Mouse (Mus musculus): ENCODE measurements around the gene Lurap1l. TPM values are rescaled to one million over a fixed set of nuclear protein-coding genes. Genes with fewer than 3 reads are reported as not detected.

Gene Lurap1l
- total and polyA plus RNA-seq, 2 experiments from 2014 or later, result 9.1 to 13.5 TPM

DNA sequence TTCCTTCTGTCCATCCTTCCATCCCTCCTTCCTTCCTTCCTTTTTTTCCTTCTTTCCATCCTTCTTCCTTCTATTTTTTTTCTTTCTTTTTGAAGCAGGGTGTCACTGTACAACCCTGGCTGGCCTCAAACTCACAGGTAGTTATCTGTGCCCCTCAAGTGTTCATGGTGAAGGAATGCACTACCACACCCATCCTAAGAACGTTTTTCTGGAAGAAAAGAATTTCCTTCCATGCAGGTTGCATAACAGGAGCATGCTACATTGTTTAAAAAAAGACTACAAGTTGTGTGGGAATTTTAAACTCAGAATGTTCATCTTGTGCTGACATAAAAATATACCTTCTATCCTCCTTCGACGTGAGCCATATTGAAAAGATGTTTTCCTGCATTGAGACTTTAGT is 7.4 kb downstream of the Lurap1l start:
- 83% methylated on average over 3 of the region's 3 CpGs for WGBS
- TF ChIP-seq CTCF (IDR thresholded peaks at IDR 0.05; ENCODE audit: low read depth), result no peak
- ATAC-seq (no peak), DNase-seq (ENCODE audit: low spot score) (no peak)
- Histone ChIP-seq H3K27ac (no peak overlapping the region), H3K4me2 (ENCODE audit: low read depth, low read length) (no peak overlapping the region), H3K36me3 (ENCODE audit: insufficient read depth, low read length) (no peaks in the 10 kb centered on the region), H3K4me3 (ENCODE audit: low read length) (no peak overlapping the region), H3K9ac (replicated peaks; ENCODE audit: low read length) (no peak overlapping the region), H3K4me1 (ENCODE audit: insufficient read depth, low read length) (peaks cover 6% of the 10 kb centered on the region; the same call in 1 of the 2 replicates), H3K9me3 (ENCODE audit: low read length) (no peaks in the 10 kb centered on the region), H3K27me3 (ENCODE audit: insufficient read depth, low read length) (no peaks in the 10 kb centered on the region)

DNA sequence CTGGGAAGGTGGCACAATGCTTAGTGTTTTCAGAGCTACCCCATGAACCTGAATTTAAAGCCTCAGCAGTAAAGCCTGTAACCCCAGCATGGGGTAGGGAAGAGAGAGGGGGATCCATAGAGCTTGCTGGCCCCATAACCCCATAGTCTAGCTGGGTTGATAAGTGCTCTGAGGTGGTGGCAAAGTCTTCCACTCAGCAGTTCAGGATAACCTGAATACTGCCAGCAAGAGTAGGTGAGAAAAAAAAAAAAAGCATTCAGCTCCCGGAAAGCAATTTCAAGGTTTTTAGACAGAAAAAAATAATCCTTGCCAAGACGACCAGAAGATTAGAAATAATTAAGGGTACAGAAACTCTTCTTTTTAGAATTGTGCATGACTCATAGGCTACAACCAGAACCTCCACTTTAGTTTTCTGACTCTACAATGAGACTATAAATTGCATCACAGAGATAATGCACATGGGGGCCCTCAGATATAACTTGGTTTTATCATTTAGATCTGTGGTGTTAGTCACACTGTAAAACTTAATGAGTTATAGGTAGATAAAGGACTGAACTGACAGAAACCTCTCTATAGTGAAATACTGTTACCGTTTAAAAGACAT is 8.2 kb downstream of the Lurap1l start:
- H3K36me3 ChIP-seq (ENCODE audit: insufficient read depth, low read length), result no peaks in the 10 kb centered on the region
- peaks cover 5% of the 10 kb centered on the region; the same call in 1 of the 2 replicates for H3K4me1 ChIP-seq (ENCODE audit: insufficient read depth, low read length)
- no peak overlapping the region for H3K4me3 ChIP-seq (ENCODE audit: low read length)
- no peak for TF ChIP-seq CTCF (IDR thresholded peaks at IDR 0.05; ENCODE audit: low read depth)
- no peak overlapping the region for H3K4me2 ChIP-seq (ENCODE audit: low read depth, low read length)
- no peaks in the 10 kb centered on the region for H3K27me3 ChIP-seq (ENCODE audit: insufficient read depth, low read length)
- no peak overlapping the region for H3K27ac ChIP-seq
- no peak overlapping the region for H3K9ac ChIP-seq (replicated peaks; ENCODE audit: low read length)
- 54% methylated on average over 3 of the region's 3 CpGs for WGBS
- no peak for ATAC-seq
- DNase-seq (ENCODE audit: low spot score), result no peak
- H3K9me3 ChIP-seq (ENCODE audit: low read length), result no peaks in the 10 kb centered on the region

DNA sequence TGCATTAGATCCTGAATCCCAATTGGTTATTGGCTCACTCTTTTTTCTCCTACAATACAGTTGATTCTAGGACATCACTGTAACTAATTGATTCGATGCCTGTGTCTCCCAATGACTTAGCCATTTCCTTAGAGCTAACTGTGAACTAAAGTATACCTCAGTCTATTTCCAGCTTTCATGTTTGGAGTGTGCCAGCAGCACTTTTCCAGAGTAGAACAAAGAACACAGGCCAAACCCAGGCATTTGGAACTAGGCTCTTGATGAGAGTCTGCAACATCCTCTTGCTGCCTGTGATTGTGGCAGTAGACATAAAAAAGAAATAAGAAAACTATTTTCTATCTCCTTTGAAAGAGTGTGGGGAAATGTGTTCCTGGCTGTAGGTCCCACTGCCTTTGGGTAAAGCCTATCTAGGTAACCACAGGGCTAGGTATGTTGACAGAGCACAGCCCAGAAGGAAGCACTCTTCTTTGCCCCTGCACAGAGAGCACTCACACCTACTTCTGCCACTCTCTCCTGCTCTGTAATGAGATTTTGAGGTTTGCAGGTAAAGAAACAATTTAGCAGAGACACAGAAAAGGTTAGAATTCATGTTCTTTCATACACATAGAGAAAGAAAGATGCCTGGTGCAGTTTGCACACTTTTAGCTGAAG is 8.9 kb downstream of the Lurap1l start:
- no peak overlapping the region for H3K4me3 ChIP-seq (ENCODE audit: low read length)
- H3K4me2 ChIP-seq (ENCODE audit: low read depth, low read length), result no peak overlapping the region
- H3K4me1 ChIP-seq (ENCODE audit: insufficient read depth, low read length), result no peaks in the 10 kb centered on the region
- H3K27ac ChIP-seq, result no peak overlapping the region
- ATAC-seq (no peak), DNase-seq (ENCODE audit: low spot score) (no peak)
- TF ChIP-seq CTCF (IDR thresholded peaks at IDR 0.05; ENCODE audit: low read depth), result no peak
- H3K27me3 ChIP-seq (ENCODE audit: insufficient read depth, low read length), result no peaks in the 10 kb centered on the region
- 57% methylated on average over 1 of the region's 1 CpGs for WGBS
- H3K9ac ChIP-seq (replicated peaks; ENCODE audit: low read length), result no peak overlapping the region
- H3K9me3 ChIP-seq (ENCODE audit: low read length), result no peaks in the 10 kb centered on the region
- H3K36me3 ChIP-seq (ENCODE audit: insufficient read depth, low read length), result no peaks in the 10 kb centered on the region

DNA sequence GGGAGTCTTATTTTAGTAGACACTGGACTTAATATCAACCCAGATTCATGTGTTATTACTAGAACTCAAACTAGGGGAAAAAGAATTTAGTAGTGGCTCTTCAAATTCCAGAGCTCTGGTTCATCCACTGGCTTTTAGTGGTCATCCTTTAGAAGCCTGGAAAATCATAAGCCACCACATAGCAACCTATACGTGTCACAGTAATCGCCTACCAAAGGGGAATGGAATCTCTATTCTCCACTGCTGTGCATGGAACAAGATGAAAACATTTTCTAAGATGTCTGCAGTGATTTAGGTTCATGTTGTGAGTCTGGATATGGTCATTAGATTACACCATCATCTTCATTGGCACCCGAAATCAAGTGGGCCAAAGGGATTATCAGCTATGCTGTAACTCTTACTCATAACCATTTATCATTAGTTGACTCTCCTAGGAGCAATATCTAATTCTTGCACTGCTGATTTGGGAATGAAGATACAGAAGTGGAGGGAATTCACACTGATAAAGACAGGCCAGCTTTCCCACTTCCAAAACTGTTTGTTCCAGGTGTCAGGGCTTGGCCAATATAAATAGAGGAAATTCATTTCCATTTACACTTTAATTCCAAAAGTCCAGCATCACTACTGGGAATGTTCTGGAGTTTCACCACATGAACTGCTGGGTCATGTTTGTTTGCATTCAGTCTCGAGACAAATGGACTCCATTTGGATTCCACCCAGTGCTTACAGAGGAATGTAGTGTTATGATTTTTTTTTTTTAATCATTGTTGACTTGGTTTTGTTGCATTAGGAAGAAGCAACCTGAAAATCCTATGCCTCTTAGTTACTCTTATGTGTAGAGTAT is 11.4 kb downstream of the Lurap1l start:
- H3K9me3 ChIP-seq (ENCODE audit: low read length), result no peaks in the 10 kb centered on the region
- ATAC-seq (no peak), DNase-seq (ENCODE audit: low spot score) (no peak)
- TF ChIP-seq CTCF (IDR thresholded peaks at IDR 0.05; ENCODE audit: low read depth), result no peak
- H3K4me2 ChIP-seq (ENCODE audit: low read depth, low read length), result no peak overlapping the region
- no peak overlapping the region for H3K4me3 ChIP-seq (ENCODE audit: low read length)
- no peak overlapping the region for H3K9ac ChIP-seq (replicated peaks; ENCODE audit: low read length)
- 87% methylated on average over 4 of the region's 4 CpGs for WGBS
- no peak overlapping the region for H3K27ac ChIP-seq
- no peaks in the 10 kb centered on the region for H3K27me3 ChIP-seq (ENCODE audit: insufficient read depth, low read length)
- no peaks in the 10 kb centered on the region for H3K4me1 ChIP-seq (ENCODE audit: insufficient read depth, low read length)
- no peaks in the 10 kb centered on the region for H3K36me3 ChIP-seq (ENCODE audit: insufficient read depth, low read length)

DNA sequence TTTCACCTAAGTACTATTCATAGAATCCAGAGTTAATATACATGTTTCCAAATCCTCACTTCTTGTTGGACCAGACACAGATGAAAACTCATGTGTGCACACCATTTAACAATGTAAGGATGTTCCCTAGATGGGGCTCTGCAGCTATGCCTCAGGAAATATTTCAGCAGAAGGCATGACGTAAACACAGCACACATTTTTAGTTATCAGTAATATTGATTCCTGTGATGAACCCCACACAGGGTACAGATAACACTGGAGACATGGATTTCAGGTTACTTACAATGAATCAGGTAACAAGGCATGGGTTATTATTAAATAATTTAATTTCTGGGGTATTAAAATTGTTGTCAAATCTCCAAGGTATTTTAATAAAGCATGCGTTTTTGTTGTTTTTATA is 12.2 kb downstream of the Lurap1l start:
- no peak for ATAC-seq
- WGBS, result 83% methylated on average over 2 of the region's 2 CpGs
- Histone ChIP-seq H3K36me3 (ENCODE audit: insufficient read depth, low read length) (no peaks in the 10 kb centered on the region), H3K27ac (no peak overlapping the region), H3K9ac (replicated peaks; ENCODE audit: low read length) (no peak overlapping the region), H3K9me3 (ENCODE audit: low read length) (no peaks in the 10 kb centered on the region), H3K4me3 (ENCODE audit: low read length) (no peak overlapping the region), H3K4me1 (ENCODE audit: insufficient read depth, low read length) (no peaks in the 10 kb centered on the region), H3K27me3 (ENCODE audit: insufficient read depth, low read length) (no peaks in the 10 kb centered on the region), H3K4me2 (ENCODE audit: low read depth, low read length) (no peak overlapping the region)
- DNase-seq (ENCODE audit: low spot score), result no peak
- TF ChIP-seq CTCF (IDR thresholded peaks at IDR 0.05; ENCODE audit: low read depth), result no peak

DNA sequence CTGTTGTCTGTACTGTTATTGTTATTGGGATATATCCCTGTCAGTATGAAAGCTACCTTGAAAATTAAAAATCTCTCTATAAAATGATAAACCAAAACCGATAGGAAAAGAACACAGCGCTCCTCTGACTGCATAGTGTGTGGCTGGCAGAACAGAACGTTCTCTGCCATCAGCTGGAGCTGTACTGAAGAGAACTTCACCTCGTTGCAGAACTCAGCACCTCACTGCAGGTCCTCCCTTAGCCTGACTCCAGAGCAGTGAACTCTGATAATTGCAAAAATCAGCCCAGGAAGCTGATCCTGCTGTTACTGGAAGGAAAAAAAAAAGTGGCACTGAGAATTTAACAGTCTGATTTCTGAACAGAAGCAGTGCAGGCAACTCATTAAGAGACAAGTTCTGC is 14.4 kb downstream of the Lurap1l start:
- Histone ChIP-seq H3K4me3 (ENCODE audit: low read length) (no peak overlapping the region), H3K27me3 (ENCODE audit: insufficient read depth, low read length) (no peaks in the 10 kb centered on the region), H3K9me3 (ENCODE audit: low read length) (no peaks in the 10 kb centered on the region), H3K27ac (no peak overlapping the region), H3K4me2 (ENCODE audit: low read depth, low read length) (no peak overlapping the region), H3K4me1 (ENCODE audit: insufficient read depth, low read length) (no peaks in the 10 kb centered on the region), H3K9ac (replicated peaks; ENCODE audit: low read length) (no peak overlapping the region), H3K36me3 (ENCODE audit: insufficient read depth, low read length) (no peaks in the 10 kb centered on the region)
- ATAC-seq, result no peak
- TF ChIP-seq CTCF (IDR thresholded peaks at IDR 0.05; ENCODE audit: low read depth), result no peak
- 61% methylated on average over 4 of the region's 4 CpGs for WGBS
- no peak for DNase-seq (ENCODE audit: low spot score)
